Mouse (Mus musculus): Measurements from ENCODE around the gene Slc6a3.

The Slc6a3 gene

GRCm38 (mm10) chr13:73536403-73536821 lies at the start of gene Slc6a3:
TSS of gene Slc6a3 (plus strand) at chr13:73536747.
- in situ Hi-C loops (cut with MboI, MseI) = no loop called here

GRCm38 (mm10) chr13:73488105-73488504 lies 48.4 kb upstream of the Slc6a3 start:
- in situ Hi-C loops (cut with MboI, MseI) = no loop called here

- in situ Hi-C loops (cut with MboI, MseI) = no loop called here
These were observed 47.8 kb upstream of the Slc6a3 start for GRCm38 (mm10) chr13:73488707-73489106.

GRCm38 (mm10) chr13:73489986-73490385 lies 46.6 kb upstream of the Slc6a3 start:
- in situ Hi-C loops (cut with MboI, MseI) = no loop called here

- in situ Hi-C loops (cut with MboI, MseI) = no loop called here
These were observed 45.9 kb upstream of the Slc6a3 start for GRCm38 (mm10) chr13:73490564-73491170.

- in situ Hi-C loops (cut with MboI, MseI) = no loop called here
These were observed 43.4 kb upstream of the Slc6a3 start for GRCm38 (mm10) chr13:73493183-73493582.

- in situ Hi-C loops (cut with MboI, MseI) = no loop called here
These were observed 42.0 kb upstream of the Slc6a3 start for GRCm38 (mm10) chr13:73494528-73494927.

GRCm38 (mm10) chr13:73496137-73496536 lies 40.4 kb upstream of the Slc6a3 start:
- in situ Hi-C loops (cut with MboI, MseI) = no loop called here

GRCm38 (mm10) chr13:73499893-73500604 lies 36.5 kb upstream of the Slc6a3 start:
- in situ Hi-C loops (cut with MboI, MseI) = no loop called here

- in situ Hi-C loops (cut with MboI, MseI) = no loop called here
These were observed 33.8 kb upstream of the Slc6a3 start for GRCm38 (mm10) chr13:73502719-73503118.

GRCm38 (mm10) chr13:73505686-73506467 lies 30.7 kb upstream of the Slc6a3 start:
- in situ Hi-C loops (cut with MboI, MseI) = loop anchor here (5.0 kb wide), 1 partner anchor 74 kb away; no protein-coding TSS in a partner anchor

GRCm38 (mm10) chr13:73508817-73509550 lies 27.6 kb upstream of the Slc6a3 start:
- in situ Hi-C loops (cut with MboI, MseI) = loop anchor here (5.0 kb wide), 1 partner anchor 77 kb away; no protein-coding TSS in a partner anchor

GRCm38 (mm10) chr13:73509869-73510268 lies 26.7 kb upstream of the Slc6a3 start:
- in situ Hi-C loops (cut with MboI, MseI) = loop anchor here (5.0 kb wide), 1 partner anchor 78 kb away; no protein-coding TSS in a partner anchor

- in situ Hi-C loops (cut with MboI, MseI) = no loop called here
These were observed 23.5 kb upstream of the Slc6a3 start for GRCm38 (mm10) chr13:73512776-73513673.

GRCm38 (mm10) chr13:73516886-73517285 lies 19.7 kb upstream of the Slc6a3 start:
- in situ Hi-C loops (cut with MboI, MseI) = loop anchor here (5.0 kb wide), 1 partner anchor 175 kb away; no protein-coding TSS in a partner anchor

- in situ Hi-C loops (cut with MboI, MseI) = no loop called here
These were observed 2.8 kb upstream of the Slc6a3 start for GRCm38 (mm10) chr13:73533716-73534115.

- in situ Hi-C loops (cut with MboI, MseI) = no loop called here
These were observed 1.3 kb upstream of the Slc6a3 start for GRCm38 (mm10) chr13:73535287-73535686.

- in situ Hi-C loops (cut with MboI, MseI) = no loop called here
These were observed 277 bp downstream of the Slc6a3 start for GRCm38 (mm10) chr13:73536824-73537223.

GRCm38 (mm10) chr13:73564201-73564600 lies 27.7 kb downstream of the Slc6a3 start:
- in situ Hi-C loops (cut with MboI, MseI) = no loop called here

- in situ Hi-C loops (cut with MboI, MseI) = no loop called here
These were observed 38.5 kb downstream of the Slc6a3 start for GRCm38 (mm10) chr13:73575051-73575450.

Measured in regulatory T cell (primary cell).